Mouse (Mus musculus): ENCODE results near the gene Col5a1. TPM values are rescaled to one million over a fixed set of nuclear protein-coding genes. Genes with fewer than 3 reads are reported as not detected.
A peak's percentile ranks its signal among the peaks of the same experiment; 100 is the strongest.

Col5a1 gene
- total RNA-seq (2021), result 10 to 100 TPM; 35.4 to 46.1 TPM
- long read RNA-seq, experiment 1, full-length matches to known transcripts, result 1 of 23 reads
- long read RNA-seq, experiment 1, partial matches to known transcripts, result 7 of 23 reads
- long read RNA-seq, experiment 1, other reads (novel, unspliced or antisense), result 15 of 23 reads
- long read RNA-seq, experiment 2, partial matches to known transcripts, result 12 of 21 reads
- long read RNA-seq, experiment 2, other reads (novel, unspliced or antisense), result 9 of 21 reads

DNA sequence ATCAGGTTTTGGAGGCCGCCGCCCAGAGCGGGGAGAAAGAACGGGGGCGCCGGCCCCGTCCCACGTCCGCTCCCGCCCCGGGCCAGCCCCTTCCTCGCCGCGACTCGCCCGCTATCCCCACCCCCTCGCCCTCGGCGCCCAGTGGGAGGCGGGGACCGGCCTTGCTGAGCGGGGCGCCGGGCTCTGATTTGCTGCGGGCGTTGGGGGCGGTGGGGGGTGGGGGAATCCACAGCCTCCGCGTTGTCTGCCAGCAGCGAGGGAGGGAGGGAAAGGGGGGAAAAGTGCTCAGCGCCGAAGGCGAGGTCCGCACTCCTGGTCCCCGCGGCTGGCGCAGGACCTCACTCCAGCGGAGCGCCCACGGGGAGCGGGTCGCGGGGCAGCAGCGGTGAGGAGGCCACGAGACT is at the start of gene Col5a1:
TSS of gene Col5a1 (plus strand) at position 278 of the 404 bp plus-strand sequence.
- peak; percentile 68 to 85 for DNase-seq
- intact Hi-C loops (cut with DNase I), result loop anchor here (10.0 kb wide), 1 partner anchor 341 kb away; no protein-coding TSS in a partner anchor

DNA sequence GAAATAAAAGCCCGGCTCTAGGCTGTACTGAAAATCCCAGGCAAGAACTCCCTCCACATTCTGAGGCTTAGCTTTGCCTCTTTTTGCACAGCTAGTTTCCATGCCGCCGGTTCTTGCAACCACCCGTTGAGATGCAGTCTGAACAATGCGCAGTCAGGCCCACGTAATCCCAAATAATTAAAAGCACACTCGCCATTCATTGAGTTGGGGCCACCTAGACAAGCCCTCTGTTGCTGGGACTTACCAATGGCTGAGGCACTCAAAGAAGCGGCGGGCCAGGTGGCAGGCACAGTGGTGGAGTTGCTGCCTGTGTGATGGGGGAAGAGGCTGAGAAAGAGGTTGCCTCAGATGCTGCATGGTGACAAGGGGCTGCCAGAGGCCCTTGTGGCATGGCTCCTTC is 48.1 kb upstream of the Col5a1 start:
- intact Hi-C loops (cut with DNase I), result no loop called here
- DNase-seq, result no peak

DNA sequence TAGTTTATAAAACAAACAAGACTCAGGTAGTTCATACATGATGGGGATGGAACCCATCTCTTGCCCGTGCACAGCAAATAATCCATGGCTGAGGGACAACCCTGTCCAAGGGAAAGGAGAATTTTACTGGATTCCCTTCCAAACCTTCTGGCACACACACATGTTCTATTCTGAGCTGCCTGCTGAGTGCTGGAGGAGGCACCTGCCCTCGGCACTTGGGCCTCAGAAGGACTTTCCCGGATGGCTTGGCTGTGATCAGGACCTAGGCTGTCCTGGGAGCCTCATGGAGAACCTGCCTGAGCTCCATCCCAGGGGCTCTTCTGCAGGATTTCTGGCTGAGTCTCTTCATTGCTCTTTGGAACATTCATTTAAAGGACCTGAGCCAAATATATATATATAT is 45.3 kb upstream of the Col5a1 start:
- DNase-seq, result no peak
- intact Hi-C loops (cut with DNase I), result no loop called here

DNA sequence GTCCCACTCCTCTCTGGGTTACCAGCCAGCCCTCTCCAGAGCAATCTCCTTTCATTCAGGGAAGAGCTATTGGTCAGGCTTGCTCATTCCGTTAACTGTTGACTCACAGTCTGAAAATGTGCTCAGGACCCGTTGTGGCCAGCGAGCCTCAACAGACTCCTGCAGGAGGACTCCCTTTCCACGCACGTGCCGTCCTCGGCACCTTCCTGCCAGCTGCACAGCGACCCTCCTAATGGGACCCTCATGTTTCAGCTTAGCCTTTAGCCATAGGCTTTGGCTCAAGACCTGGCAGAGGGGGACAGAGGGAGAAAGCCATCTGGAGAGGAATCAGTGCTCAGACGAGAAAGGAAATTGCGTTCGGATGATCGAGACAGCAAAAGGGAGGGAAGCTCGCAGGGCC is 43.3 kb upstream of the Col5a1 start:
- DNase-seq, result no peak
- intact Hi-C loops (cut with DNase I), result no loop called here

DNA sequence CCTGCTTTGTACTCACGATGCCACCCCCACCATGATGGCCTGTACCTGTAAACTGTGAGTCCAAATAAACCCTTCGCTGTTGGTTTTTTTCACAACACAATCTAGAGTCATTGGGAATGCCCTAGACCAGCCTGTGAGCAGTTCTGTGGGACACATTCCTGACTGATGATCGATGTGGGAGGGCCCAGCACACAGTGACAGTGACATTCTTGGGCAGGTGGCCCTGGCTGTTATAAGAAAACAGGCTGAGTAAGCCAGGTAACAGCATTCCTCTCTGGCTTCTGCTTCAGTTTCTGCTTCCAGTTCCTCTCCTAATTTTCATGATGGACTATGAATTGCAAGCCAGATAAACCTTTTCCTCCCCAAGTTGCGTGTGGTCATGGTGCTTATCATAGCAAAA is 41.3 kb upstream of the Col5a1 start:
- intact Hi-C loops (cut with DNase I), result no loop called here

DNA sequence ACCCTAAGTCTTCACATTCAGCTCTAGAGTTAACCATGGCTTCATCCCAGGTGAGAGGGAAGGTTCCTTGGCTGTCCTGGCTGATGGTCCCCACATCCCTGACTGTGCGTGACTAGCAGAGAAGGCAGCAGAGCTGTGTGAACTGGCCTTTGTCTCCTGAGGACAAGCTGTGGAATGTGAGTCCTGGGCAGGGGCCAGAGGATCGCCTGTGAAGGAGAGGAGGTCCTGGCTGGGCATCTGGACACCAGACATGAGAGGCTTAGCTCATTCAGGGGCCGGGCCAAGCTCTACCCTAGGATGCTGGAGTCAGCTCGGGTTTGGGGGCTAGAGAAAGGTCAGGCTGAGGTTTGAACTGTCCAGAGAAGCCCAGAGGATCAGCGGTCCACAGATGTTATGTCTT is 39.2 kb upstream of the Col5a1 start:
- intact Hi-C loops (cut with DNase I), result no loop called here
- DNase-seq, result peak; percentile 58 to 67

More for the DNA sequence above, 41.3 kb upstream of the Col5a1 start:
- no peak for DNase-seq

DNA sequence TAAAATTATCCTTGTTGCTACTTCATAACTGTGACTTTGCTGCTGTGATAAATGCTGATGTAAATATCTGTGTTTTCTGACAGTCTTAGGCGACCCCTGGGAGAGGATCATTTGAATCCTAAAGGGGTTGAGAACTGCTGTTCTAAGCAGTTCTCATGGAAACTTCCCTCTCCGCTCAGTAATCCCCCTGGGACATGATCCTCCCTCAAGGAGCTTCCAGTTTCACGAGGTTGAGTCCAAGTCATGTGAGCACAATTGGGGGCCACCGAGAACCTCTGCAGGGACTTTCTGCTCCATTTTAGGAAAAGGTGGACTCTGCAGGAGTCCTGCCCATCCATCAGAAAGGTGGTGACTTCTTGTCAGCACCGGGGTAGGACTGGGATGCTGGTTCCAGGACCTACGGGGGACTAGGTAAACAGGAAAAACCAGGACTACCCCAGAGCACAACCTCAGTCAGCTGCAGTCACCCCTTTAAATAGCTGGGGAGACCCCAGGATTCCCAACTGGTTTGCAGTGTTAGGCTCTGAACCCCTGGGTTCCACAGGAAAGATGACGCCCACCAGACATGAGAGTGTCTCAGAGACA is 38.3 kb upstream of the Col5a1 start:
- DNase-seq, result no peak

DNA sequence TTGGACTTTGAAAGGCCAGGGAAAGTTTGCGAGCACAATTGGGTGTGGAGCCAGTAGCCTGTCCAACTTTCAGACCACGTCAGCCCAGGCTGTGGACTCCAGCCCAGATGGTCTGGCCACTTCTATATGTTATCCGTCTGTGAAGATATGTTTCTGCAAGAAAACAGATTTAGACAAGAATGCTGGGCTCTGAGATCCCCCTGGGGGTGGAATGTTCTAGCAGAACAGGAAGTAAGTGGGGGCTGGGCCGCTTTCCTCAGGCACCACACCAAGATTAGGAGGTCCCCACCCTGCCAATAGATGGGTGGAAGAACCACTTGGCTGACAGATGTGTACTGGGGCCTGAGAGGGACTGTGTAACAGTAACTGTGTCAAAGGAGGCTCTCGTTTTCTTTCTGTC is 37.8 kb upstream of the Col5a1 start:
- peak; percentile 53 to 70 for DNase-seq
- intact Hi-C loops (cut with DNase I), result no loop called here

More for the DNA sequence above, 38.3 kb upstream of the Col5a1 start:
- intact Hi-C loops (cut with DNase I), result no loop called here

DNA sequence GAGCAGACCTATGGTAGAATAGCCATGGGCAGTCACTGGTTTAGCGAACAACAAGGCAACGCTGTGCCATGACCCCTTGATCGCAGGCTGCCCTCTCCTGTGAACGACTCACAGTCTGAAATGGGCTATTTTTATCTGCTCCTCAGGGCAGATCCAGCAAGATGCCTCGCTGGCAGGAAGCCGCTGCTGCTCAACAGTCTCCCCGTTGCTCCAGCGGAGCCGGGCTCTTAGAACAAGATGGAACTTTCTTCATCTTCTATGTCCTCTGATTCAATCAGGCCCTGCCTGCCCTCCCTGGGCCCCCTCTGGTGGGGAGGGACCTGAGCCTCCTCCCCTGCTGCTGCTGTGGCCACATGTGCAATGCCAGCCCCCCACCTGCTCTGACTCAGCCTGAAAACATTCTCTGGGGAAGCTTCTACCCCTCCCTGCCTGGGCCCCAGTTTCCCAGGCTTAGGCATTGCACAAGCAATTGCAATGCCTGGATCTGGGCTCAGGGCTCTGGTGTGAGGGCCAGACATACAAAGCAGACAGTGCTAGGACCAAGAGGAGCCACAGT is 27.8 kb upstream of the Col5a1 start:
- peak; percentile 59 to 66 for DNase-seq
- intact Hi-C loops (cut with DNase I), result no loop called here

DNA sequence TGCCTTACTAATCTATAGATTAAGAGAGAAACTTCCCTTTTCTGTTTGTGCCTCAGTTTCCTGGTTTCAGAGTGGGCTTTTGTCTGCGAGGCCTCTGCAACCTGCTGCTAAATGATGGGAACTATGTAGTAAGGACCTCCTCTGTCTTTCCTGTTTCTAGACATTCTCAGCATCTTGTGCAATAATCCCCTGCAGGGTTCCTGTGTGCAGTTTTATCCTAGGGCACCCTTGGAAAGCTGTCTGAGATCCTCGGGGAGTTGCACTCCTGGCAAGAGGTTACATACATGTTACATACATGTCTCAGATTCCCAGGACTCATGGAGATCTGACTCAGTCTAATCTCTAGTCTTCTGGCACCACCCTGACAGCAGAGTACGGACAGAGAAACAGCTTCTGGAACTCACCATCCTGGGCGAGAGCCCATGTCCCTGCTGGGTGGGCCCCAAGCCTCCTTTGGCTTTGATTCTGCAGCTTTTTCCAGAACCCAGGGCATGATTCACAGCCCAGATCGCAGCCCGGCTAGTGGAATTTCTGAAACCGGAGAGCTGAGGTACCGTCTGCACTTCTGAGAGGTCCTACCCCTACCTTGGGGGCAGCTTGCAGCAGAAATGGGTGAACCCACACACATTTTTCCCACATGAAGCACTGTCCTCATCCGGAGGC is 24.5 kb upstream of the Col5a1 start:
- intact Hi-C loops (cut with DNase I), result no loop called here
- peak; percentile 56 to 61 for DNase-seq

DNA sequence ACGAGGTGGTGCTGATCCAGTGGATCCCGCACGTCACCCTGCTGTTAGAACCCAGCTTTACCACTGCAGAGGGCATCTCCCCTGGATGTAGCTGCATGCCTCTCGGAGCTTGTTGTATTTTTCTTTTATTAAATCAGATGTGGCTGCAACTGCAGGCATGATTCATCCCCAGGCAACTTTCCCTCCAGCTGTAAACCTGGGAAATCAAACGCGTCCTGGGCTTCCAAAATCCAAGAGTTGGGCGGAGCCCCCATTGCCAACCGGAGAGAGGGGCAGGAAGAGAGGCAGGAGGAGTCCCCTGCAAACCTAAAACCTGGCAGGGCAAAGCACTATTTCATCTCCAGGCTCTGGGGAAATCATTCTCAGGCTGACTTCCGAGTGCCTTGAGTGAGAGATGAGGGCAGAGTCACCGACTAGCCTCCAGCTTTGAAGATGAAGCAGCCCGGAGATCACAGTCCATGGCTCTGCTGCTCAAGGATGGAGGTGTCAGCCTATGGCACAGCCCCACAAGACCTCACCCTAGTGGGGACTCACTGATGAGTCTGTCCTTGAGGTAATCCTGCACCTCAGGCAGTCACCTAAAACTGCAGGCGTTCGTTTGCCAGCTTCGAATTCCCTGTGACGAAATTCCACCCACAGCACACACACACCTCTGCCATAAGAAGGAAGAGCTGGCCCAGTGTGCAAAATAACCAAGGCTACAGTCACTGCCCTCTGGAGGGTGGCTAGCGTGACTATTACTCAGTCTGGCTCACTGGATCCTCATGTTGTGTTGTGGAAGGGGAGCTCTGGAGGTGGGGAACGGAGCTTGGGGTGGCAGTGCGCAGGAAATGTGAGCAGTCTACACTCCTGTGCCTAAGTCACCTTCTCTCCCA is 21.5 kb upstream of the Col5a1 start:
- intact Hi-C loops (cut with DNase I), result no loop called here
- DNase-seq, result no peak

DNA sequence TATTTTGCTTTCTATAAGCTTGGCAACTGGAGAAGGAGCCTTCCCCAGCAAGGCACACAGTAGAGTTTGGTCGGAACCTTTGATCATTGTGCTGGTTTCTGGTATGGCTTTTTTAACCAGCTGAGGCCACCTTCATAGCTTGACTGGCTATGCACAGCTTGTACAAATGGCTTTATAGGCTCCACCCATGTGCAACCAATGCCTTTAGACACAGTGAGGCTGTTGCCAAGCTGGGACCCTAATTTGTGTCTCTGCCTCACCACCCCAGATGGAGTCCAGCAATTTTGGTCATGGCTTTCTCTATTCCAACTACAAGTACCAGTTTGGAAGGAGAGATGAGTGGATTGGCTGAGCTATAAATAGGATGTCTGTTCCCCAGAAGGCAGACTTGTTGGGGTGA is 15.6 kb upstream of the Col5a1 start:
- intact Hi-C loops (cut with DNase I), result no loop called here

DNA sequence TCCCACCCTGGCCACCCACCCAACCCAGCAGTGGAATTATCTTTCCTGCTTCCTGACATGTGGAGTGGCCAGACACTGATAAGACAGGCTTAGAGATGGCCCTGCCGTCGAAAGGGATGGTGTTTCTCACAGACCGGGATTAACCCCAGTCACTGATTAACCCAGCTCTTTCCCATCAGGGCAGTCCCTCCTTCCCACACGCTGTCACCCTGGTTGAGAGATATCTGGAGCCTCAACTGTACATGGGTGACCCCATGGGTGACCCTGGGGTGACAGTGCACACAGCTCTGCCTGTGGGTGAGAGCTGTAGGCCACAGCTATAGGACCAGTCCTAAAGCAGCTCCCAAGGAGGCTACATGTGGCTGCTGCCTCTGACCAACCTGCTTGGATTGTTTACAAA is 15.2 kb upstream of the Col5a1 start:
- DNase-seq, result no peak
- intact Hi-C loops (cut with DNase I), result no loop called here

More for the DNA sequence above, 15.6 kb upstream of the Col5a1 start:
- no peak for DNase-seq

DNA sequence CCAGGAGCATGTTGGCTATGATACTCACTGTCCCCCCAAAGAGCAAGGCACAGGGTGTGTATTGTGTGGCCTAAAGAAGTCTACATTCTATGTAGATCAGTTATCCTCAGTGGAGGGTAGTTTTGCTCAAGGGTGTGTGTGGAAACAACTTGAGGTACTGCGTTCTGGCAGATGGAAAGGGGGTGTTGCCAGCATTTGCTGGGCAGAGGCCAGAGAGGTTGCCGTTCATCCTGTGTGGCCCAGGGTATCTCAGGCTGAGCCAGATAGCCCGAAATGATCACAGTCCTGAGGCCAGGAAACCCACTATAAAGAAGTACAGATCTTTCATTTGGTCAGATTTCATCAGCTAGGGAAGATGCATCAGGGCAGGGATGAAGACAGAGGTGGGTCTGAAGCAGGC is 13.9 kb upstream of the Col5a1 start:
- intact Hi-C loops (cut with DNase I), result no loop called here
- DNase-seq, result no peak

DNA sequence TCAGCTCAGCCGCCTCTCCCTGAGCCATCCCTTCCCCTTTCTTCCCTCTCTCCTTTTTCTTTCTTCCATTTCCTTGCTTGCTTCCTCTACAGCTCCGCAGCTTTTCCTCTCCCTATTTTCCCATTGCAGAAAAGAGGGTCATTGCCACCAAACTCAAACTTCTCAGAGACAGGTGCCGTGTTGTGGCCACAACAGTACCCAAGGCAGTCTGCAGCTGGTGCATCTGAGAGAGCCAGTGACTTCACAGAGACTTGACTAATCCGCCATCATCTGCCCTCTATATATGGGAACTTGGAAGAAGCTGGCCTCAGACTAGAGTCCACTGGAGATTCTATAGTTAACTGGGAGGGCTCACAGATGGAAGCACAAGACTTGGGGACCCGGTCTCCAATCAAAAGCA is 13.2 kb upstream of the Col5a1 start:
- intact Hi-C loops (cut with DNase I), result no loop called here

DNA sequence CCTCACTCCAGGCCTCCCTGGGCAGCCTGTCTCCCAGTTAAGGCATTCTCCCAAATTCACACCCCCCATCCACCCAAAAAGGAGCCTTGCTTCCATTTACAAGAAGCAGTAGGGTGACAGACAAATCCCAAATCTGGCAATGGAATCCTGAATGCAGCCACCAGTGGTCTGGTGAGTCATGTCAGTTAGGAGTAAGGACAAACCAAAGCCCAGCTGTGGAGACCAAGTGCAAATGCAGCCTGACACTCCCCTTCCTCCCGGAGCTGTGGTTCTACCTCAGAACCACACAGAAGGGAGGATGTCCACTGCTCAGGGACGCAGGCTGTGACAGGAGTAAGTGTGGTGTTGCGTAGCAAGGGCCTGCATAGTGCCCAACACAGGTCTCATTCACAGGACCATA is 11.6 kb upstream of the Col5a1 start:
- DNase-seq, result no peak
- intact Hi-C loops (cut with DNase I), result no loop called here

More for the DNA sequence above, 13.2 kb upstream of the Col5a1 start:
- no peak for DNase-seq

DNA sequence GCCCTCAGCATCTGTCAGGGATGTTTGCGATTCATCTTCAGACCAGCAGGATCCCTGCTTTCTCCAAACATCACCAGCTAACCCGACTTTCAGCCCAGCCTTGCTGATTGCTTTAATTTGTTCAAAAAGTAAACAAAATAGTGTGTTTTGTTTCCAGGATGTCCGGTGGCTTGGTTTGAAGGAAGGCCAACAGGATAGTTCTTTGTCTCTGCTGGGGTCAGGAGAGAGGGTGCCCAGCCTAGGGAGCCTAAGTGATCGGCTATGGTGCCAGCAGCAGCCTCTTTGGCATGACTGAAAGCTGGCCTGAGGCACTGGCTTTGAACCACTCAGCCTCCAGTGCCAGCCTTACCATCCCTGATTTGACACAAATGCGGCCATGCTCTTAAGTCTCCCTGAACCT is 11.0 kb upstream of the Col5a1 start:
- no peak for DNase-seq
- intact Hi-C loops (cut with DNase I), result no loop called here

DNA sequence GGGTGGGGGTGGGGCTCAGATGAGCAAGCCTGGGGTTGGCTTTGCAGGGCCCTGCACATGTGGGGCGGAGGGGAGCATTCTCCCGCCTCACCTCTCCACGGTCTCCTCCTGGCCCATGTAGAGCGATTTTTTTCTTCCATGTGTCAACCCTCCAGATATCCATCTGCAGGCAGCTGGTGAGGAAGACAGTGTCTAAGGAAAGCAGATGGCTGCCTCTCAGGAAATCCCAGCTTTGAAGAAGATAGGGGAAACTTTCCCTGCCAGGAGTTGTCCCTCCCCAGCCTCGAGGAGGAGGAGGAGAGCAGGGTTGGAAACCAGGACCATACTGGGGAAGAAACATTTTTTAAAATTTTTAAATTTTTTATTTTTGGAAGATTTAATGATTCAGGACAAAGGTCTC is 10.4 kb upstream of the Col5a1 start:
- DNase-seq, result no peak
- intact Hi-C loops (cut with DNase I), result no loop called here

DNA sequence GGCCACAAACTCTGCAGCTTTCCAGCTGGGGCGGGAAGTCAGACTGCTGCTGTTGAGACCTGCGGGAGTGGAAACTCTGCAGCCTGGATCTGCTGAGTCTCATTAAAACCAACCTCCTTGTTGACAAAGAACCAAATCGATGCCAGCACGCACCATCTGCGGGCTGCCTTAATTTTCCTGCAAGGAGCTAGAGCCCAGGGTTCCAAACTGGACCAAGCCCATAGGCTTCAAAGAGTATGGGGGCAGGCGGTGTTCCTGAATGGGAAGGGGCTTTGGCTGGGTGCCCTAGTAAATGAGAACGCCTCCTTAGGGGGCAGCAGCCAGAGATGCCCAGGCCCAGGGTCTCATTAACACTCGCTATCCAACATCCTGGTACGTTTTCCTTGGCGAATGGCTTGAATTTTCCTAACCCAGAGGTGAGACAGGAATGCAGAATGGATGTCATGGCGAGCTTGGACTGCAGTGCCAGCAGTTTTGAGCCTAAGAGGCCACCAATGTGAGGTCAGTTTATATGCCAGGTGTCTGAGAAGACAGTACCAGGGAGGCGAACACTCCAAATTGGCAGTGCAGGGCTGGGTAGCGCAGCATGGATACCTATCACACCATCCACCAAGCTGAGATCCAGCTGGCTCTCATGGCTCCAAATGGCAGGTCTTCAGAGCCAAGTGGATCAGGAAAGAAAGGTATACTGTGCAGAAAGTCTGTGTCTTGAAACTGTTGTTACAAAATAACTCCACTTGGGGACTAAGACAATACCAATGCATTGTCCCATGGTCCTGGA is 9.3 kb upstream of the Col5a1 start:
- intact Hi-C loops (cut with DNase I), result no loop called here
- DNase-seq, result no peak

DNA sequence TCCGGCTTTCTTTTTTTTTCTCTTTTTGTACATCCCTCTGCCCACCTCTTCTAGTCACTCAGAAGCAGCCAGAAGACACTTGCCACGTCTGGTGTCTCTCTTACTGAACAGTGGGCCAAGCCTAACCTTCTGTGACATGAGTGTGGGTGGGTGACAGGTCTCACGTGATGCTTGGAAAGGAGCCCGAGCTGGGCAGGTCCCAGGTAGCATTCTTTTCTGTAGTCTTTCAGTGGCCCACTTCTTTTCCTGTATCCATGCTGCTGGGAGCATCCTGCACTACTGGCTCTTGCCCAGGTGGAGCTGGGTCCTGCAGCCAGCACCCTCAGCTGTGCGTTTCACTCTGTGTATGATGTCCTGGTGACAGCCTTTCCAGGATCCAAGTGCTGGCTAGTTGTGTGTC is 8.2 kb upstream of the Col5a1 start:
- intact Hi-C loops (cut with DNase I), result no loop called here
- no peak for DNase-seq

Data from gastrocnemius, postnatal 36 days (tissue).